Mouse (Mus musculus): ENCODE data around the gene Npy4r.

Npy4r gene

GRCm38 (mm10) chr14:34119046-34119723 lies 33.1 kb downstream of the Npy4r start:
- no peak for DNase-seq (ENCODE audit: low spot score)

- no peak for DNase-seq (ENCODE audit: low spot score)
Measured at GRCm38 (mm10) chr14:34114311-34114710, 38.0 kb downstream of the Npy4r start.

GRCm38 (mm10) chr14:34107594-34107993 lies 44.7 kb downstream of the Npy4r start:
- no peak for DNase-seq (ENCODE audit: low spot score)

- DNase-seq (ENCODE audit: low spot score) = peak; percentile 60
Measured at GRCm38 (mm10) chr14:34106389-34107062, 45.8 kb downstream of the Npy4r start.

- DNase-seq (ENCODE audit: low spot score) = peak; percentile 78
Measured at GRCm38 (mm10) chr14:34104892-34105291, 47.4 kb downstream of the Npy4r start.

GRCm38 (mm10) chr14:34103855-34104254 lies 48.4 kb downstream of the Npy4r start:
- no peak for DNase-seq (ENCODE audit: low spot score)

GRCm38 (mm10) chr14:34102601-34103000 lies 49.7 kb downstream of the Npy4r start, which contains the start of gene A630023A22Rik:
TSS of gene A630023A22Rik (minus strand) at chr14:34102754.
- no peak for DNase-seq (ENCODE audit: low spot score)

GRCm38 (mm10) chr14:34096161-34096560 lies 56.1 kb downstream of the Npy4r start:
- DNase-seq (ENCODE audit: low spot score) = no peak

All from urinary bladder, postnatal 25 days (tissue).